Mouse (Mus musculus) forebrain, postnatal 0 days (tissue): ENCODE measurements at regions not wholly inside any gene's neighbourhood (a gene's known extent, or its start where the extent isn't known, plus 50 kb on each side); places are given as distances from the start of the nearest gene placed in this dataset.

Experiments
- ATAC-seq: fragments of 200-750 bp; cut with Nextera tagmentation; 2 replicates; pipeline ENCODE4 v1.8.0; 2017; ENCODE audit warnings: mild to moderate bottlenecking, moderate library complexity
- DNase-seq: peaks from one replicate; pipeline ENCODE4 v3.0.0-alpha.2; 2015
- H3K27ac ChIP-seq: fragments of 300-500 bp; sonication (generic); 2 replicates; pipeline ENCODE4 v1.5.1; 2014; ENCODE audit warnings: low read depth, mild to moderate bottlenecking, antibody characterized with exemption, low read length, moderate library complexity, mixed read lengths
- H3K27me3 ChIP-seq: fragments of 300-500 bp; sonication (generic); 2 replicates; pipeline ENCODE4 v1.6.1; 2014; ENCODE audit warnings: mild to moderate bottlenecking, low read length, mixed read lengths; ENCODE audit not compliant: insufficient read depth
- H3K36me3 ChIP-seq: fragments of 300-500 bp; sonication (generic); 2 replicates; pipeline ENCODE4 v1.6.1; 2014; ENCODE audit warnings: mild to moderate bottlenecking, moderate library complexity; ENCODE audit not compliant: insufficient read depth
- H3K4me1 ChIP-seq: fragments of 300-500 bp; sonication (generic); 2 replicates; pipeline ENCODE4 v1.6.1; 2014; ENCODE audit warnings: antibody characterized with exemption; ENCODE audit not compliant: insufficient read depth
- H3K4me2 ChIP-seq: fragments of 300-500 bp; sonication (generic); 2 replicates; pipeline ENCODE4 v1.6.1; 2014; ENCODE audit warnings: low read depth, mild to moderate bottlenecking, moderate library complexity
- H3K4me3 ChIP-seq: fragments of 300-500 bp; sonication (generic); 2 replicates; pipeline ENCODE4 v1.5.1; 2014; ENCODE audit warnings: low read depth, low read length, mixed read lengths
- H3K9ac ChIP-seq: fragments of 300-500 bp; sonication (generic); 2 replicates; pipeline ENCODE4 v1.6.1; 2014; ENCODE audit warnings: mild to moderate bottlenecking
- H3K9me3 ChIP-seq: fragments of 300-500 bp; sonication (generic); 2 replicates; pipeline ENCODE4 v1.6.1; 2016; ENCODE audit warnings: low read length
- CTCF ChIP-seq: sonication (generic); IDR thresholded peaks from 2 replicates; pipeline ENCODE4 v1.5.1; 2016; ENCODE audit warnings: antibody characterized with exemption, control low read depth, low read depth
- whole genome bisulfite sequencing: fragments of 180-500 bp; shearing (Covaris S2); extraction: QIAGEN DNeasy Blood & Tissue Kit; methylation state at CpG from one replicate; pipeline ENCODE4 v1.1.7; 2014; 5-methylcytosine and 5-hydroxymethylcytosine counted together

DNA sequence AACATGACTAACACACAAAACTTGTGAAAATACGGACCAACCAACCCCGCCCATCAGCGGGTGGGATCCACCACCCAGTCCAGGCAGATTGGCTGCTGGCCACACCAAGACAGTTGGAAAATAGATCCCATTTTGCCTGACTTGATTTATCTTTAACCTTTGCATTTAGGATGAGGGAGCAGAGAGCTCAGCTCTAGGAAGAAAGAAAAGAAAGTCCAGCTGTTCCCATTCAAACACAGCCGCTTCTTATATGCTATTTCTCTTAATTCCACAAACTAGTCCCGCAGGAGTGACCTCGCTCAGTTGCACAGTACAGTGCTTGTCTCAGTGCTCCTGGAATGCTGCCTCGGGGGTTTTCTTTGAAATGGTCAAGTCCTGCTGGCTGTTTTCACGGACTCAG, 217.6 kb upstream of the Daam1 start:
- 76% methylated on average over 8 of the region's 8 CpGs for WGBS
- Histone ChIP-seq H3K4me3 (no peak overlapping the region), H3K9me3 (no peaks in the 10 kb centered on the region), H3K36me3 (no peaks in the 10 kb centered on the region), H3K4me1 (no peaks in the 10 kb centered on the region), H3K27ac (no peak overlapping the region), H3K9ac (no peak overlapping the region), H3K27me3 (no peaks in the 10 kb centered on the region), H3K4me2 (no peak overlapping the region)
- no peak for TF ChIP-seq CTCF
- DNase-seq, result no peak
- ATAC-seq, result no peak

DNA sequence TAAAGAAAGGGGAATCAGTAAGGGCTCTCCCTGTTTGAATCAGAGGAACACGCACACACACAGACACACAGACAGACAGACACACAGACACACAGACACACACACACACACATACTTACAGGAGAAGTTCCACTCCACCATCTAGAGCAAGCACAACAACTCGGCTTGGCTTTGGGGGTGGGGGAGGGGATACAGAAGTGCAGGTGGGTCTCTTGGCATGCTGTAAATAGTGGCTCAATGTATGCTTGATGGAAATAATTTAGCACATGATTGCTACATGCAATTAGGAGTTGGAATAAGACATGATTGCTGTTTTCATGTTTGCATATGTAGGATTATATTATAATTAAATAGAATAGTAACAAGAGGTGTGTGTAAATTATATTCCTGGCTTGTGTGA, 215.9 kb upstream of the Daam1 start:
- ATAC-seq (no peak), DNase-seq (no peak)
- Histone ChIP-seq H3K4me1 (no peaks in the 10 kb centered on the region), H3K4me2 (no peak overlapping the region), H3K4me3 (no peak overlapping the region), H3K27ac (no peak overlapping the region), H3K9ac (no peak overlapping the region), H3K36me3 (no peaks in the 10 kb centered on the region), H3K27me3 (no peaks in the 10 kb centered on the region), H3K9me3 (no peaks in the 10 kb centered on the region)
- TF ChIP-seq CTCF, result no peak
- WGBS, result 62% methylated on average over 2 of the region's 2 CpGs

DNA sequence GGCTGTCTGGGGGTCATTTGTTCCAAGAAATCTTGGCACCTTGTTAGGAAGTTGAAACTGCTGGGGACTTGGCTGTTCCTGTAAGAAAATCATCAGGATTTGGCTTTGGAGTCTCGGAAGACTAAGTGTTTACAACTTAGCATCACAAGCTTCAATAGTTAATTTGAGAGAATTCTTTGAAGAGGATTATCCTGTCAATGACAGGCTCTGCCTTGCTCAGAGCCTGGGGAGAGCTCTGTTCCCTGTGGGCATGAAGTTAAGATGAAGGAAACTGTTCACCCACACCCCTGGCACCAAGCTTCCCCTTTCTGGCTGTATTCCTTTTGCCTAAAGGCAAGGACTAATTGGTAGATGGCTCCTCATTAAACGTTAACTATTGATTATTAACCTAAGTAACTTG, 215.5 kb upstream of the Daam1 start:
- TF ChIP-seq CTCF, result no peak
- 32% methylated on average over 2 of the region's 2 CpGs for WGBS
- Histone ChIP-seq H3K27ac (no peak overlapping the region), H3K36me3 (no peaks in the 10 kb centered on the region), H3K9ac (no peak overlapping the region), H3K4me2 (no peak overlapping the region), H3K4me1 (no peaks in the 10 kb centered on the region), H3K27me3 (no peaks in the 10 kb centered on the region), H3K4me3 (no peak overlapping the region), H3K9me3 (no peaks in the 10 kb centered on the region)
- DNase-seq (no peak), ATAC-seq (no peak)

DNA sequence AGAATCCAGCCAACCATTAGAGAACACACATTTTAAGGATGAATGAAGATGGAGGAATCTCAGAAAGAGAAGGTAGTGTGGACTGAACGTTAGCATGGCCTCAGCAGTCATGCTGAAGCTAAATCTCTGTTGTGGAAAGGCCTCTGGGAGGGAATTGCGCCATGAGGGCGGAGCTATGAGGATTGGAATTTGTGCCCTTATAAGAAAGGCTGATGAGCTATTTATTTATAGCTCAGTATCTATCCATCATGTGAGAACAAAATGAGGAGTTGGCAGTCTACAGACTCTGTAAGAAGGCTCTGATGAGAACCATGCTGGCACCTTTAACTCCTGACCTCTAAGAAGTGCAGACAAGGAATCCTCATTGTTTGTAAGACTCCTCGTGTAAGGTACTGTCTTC, 214.8 kb upstream of the Daam1 start:
- Histone ChIP-seq H3K4me1 (no peaks in the 10 kb centered on the region), H3K4me2 (no peak overlapping the region), H3K9ac (no peak overlapping the region), H3K27ac (no peak overlapping the region), H3K27me3 (no peaks in the 10 kb centered on the region), H3K9me3 (no peaks in the 10 kb centered on the region), H3K4me3 (no peak overlapping the region), H3K36me3 (no peaks in the 10 kb centered on the region)
- WGBS, result 80% methylated on average over 4 of the region's 4 CpGs
- no peak for ATAC-seq
- no peak for TF ChIP-seq CTCF
- no peak for DNase-seq

DNA sequence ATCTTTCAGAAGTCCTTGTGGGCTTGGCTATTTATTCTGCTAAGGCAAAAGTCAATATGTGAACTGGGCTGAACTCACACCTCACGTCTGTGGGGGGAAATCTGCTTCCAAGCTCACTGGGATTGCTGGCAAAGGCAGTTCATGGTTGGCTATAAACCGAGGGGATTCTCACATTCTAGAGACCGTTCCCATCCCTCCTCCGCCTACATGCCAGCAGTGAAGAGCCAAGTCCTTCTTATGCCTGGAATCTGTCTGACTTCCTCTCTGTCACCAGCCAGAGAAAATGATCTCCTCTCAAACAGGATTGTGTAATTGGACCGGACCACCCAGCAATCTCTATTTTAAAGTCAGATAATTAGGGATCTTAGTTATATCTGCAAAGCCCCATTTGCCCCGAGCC, 212.4 kb upstream of the Daam1 start:
- ATAC-seq (no peak), DNase-seq (no peak)
- Histone ChIP-seq H3K4me2 (no peak overlapping the region), H3K27ac (no peak overlapping the region), H3K9me3 (no peaks in the 10 kb centered on the region), H3K4me3 (no peak overlapping the region), H3K27me3 (no peaks in the 10 kb centered on the region), H3K36me3 (no peaks in the 10 kb centered on the region), H3K4me1 (no peaks in the 10 kb centered on the region), H3K9ac (no peak overlapping the region)
- no peak for TF ChIP-seq CTCF
- WGBS, result 64% methylated on average over 6 of the region's 6 CpGs

DNA sequence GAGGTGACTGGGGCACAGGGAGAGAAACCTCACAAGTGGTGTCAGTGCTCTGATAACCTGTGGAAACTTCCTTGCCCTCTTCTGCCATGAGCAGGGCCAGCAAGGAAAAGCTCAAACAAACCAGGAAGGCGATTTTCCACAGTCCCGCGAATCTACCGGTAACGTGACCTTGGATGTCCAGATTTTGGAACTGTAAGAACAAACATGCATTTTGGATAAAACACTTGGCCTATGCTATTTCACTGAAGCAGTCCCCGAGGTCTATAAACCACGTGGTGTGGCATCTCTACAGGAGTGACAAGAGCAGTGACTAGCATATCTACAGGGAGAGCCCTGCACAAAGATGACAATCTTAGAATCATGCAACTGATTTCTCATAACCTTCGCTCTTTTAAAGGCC, 211.9 kb upstream of the Daam1 start:
- no peak for DNase-seq
- no peaks in the 10 kb centered on the region for H3K36me3 ChIP-seq
- no peak overlapping the region for H3K27ac ChIP-seq
- ATAC-seq, result no peak
- H3K9me3 ChIP-seq, result no peaks in the 10 kb centered on the region
- H3K4me2 ChIP-seq, result no peak overlapping the region
- H3K9ac ChIP-seq, result no peak overlapping the region
- no peaks in the 10 kb centered on the region for H3K27me3 ChIP-seq
- H3K4me3 ChIP-seq, result no peak overlapping the region
- 84% methylated on average over 8 of the region's 8 CpGs for WGBS
- no peak for TF ChIP-seq CTCF
- 0 out of 2 replicates have a peak, but pooled peaks cover under 1% of the 10 kb centered on the region for H3K4me1 ChIP-seq

DNA sequence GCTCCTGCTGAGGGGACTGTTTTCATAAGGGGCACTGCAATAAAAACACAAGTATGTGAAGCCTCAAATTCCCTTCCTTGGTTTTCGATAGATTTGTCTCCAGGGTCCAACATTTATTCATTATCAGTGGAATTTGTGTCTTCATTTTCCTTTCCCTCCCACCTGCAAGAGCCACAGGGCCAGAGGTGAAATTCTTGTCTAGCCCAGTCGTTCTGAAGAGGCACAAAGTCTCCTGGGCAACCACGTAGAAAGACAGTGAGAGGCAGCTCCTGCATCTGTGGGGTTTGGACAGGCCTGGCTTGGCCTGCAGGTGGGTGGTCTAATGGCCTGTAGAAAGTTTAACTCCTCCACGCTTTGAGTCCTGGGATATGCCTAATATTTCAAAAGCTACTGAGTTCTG, 211.3 kb upstream of the Daam1 start:
- H3K27me3 ChIP-seq, result no peaks in the 10 kb centered on the region
- no peak overlapping the region for H3K4me3 ChIP-seq
- ATAC-seq (no peak), DNase-seq (no peak)
- H3K36me3 ChIP-seq, result no peaks in the 10 kb centered on the region
- 61% methylated on average over 4 of the region's 4 CpGs for WGBS
- H3K9me3 ChIP-seq, result no peaks in the 10 kb centered on the region
- H3K9ac ChIP-seq, result no peak overlapping the region
- H3K4me2 ChIP-seq, result no peak overlapping the region
- peaks cover 7% of the 10 kb centered on the region; the same call in 1 of the 2 replicates for H3K4me1 ChIP-seq
- H3K27ac ChIP-seq, result no peak overlapping the region
- TF ChIP-seq CTCF, result no peak

DNA sequence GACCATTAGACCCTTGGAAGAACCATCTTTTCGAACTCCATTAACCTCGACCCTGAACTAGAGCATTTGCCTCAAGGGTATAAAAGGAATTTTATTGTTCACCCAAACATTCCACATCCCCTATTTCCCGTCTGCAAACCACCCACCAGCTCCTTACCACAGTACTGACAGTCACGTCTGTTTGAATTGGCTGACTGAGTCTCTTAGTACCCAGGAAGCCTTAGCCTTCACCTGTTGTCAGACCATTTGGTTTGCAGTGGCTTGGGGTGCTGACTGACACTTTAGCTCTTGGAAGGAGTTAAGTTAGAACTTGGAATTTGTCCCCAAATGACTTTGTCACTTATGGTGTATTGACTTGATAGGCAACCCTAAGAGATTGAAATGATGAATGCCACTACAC, 209.3 kb upstream of the Daam1 start:
- ATAC-seq (no peak), DNase-seq (no peak)
- H3K9ac ChIP-seq, result no peak overlapping the region
- WGBS, result 65% methylated on average over 4 of the region's 4 CpGs
- no peak for TF ChIP-seq CTCF
- H3K9me3 ChIP-seq, result no peaks in the 10 kb centered on the region
- H3K27me3 ChIP-seq, result no peaks in the 10 kb centered on the region
- no peak overlapping the region for H3K4me2 ChIP-seq
- peaks cover 7% of the 10 kb centered on the region; the same call in 1 of the 2 replicates for H3K4me1 ChIP-seq
- no peak overlapping the region for H3K27ac ChIP-seq
- H3K36me3 ChIP-seq, result no peaks in the 10 kb centered on the region
- H3K4me3 ChIP-seq, result no peak overlapping the region
